8 mouse cellular contexts compared by ENCODE assay signal in the genomic region with DNA sequence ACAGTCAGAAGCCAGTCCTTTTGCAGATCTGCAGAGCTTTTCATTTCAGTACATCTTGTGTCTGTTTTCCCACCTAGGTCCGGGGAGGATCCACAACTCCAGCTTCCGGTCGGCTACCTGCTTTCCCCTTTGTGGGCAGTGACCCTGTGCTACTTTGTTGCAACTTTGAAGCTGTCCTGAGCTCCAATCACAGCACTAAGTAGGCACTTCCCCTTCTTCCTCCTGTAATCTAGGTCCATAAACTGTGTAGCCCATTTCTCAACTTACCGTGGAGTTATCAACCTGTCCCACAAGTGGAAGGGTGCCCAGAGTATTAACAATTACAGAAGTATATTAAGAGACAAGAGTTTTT. TPM values are rescaled to one million over a fixed set of nuclear protein-coding genes. Genes with fewer than 3 reads are reported as not detected.
DNase-seq lines count a peak whose midpoint lies in the region; ATAC-seq and TF ChIP-seq lines count a peak whose summit lies in the region.

No protein-coding gene starts in this region.

- no peak; the same call in 1 of the 2 replicates for ATAC-seq in heart, postnatal 0 days (ENCODE audit: insufficient read depth, low read depth)
- peak; percentile 74 for ATAC-seq in hindbrain, embryonic 15.5 days (ENCODE audit: low FRiP score, low read depth)
- peak; percentile 71; the same call in 1 of the 2 replicates for ATAC-seq in midbrain, embryonic 13.5 days

- H3K4me2 ChIP-seq in heart, postnatal 0 days (ENCODE audit: low read depth, low read length): peak overlapping the region; percentile 51
- peak overlapping the region; percentile 63 for H3K4me2 ChIP-seq in hindbrain, embryonic 15.5 days
- peak overlapping the region; percentile 56 for H3K4me2 ChIP-seq in midbrain, embryonic 13.5 days (replicated peaks)

- no peaks in the 10 kb centered on the region for H3K27me3 ChIP-seq in heart, postnatal 0 days (ENCODE audit: control insufficient read depth, insufficient read depth, low read length)
- H3K27me3 ChIP-seq in hindbrain, embryonic 15.5 days: no peaks in the 10 kb centered on the region
- H3K27me3 ChIP-seq in midbrain, embryonic 13.5 days: no peaks in the 10 kb centered on the region

- intact Hi-C loops in heart, postnatal 10 days (cut with DNase I): loop anchor here (5.0 kb wide), 1 partner anchor 51 kb away; no protein-coding TSS in a partner anchor
- intact Hi-C loops in left cerebral cortex, postnatal 10 days (cut with DNase I): no loop called here

- no peaks in the 10 kb centered on the region for H3K9me3 ChIP-seq in heart, postnatal 0 days (replicated peaks; ENCODE audit: control insufficient read depth, low read length)
- no peaks in the 10 kb centered on the region for H3K9me3 ChIP-seq in hindbrain, embryonic 15.5 days
- H3K9me3 ChIP-seq in midbrain, embryonic 13.5 days: 0 out of 2 replicates have a peak, but pooled peaks cover 4% of the 10 kb centered on the region

- H3K4me1 ChIP-seq in heart, postnatal 0 days (ENCODE audit: control insufficient read depth, insufficient read depth): no peaks in the 10 kb centered on the region; the same call in 1 of the 2 replicates
- H3K4me1 ChIP-seq in bone marrow macrophage, adult 2 months (ENCODE audit: control insufficient read depth, insufficient read depth, low read length): no peaks in the 10 kb centered on the region
- H3K4me1 ChIP-seq in hindbrain, embryonic 15.5 days (replicated peaks): peaks cover 7% of the 10 kb centered on the region; the same call in 1 of the 2 replicates
- peaks cover 3% of the 10 kb centered on the region; the same call in 1 of the 2 replicates for H3K4me1 ChIP-seq in midbrain, embryonic 13.5 days (replicated peaks)

- peak overlapping the region; percentile 61 for H3K27ac ChIP-seq in heart, postnatal 0 days (ENCODE audit: low read depth)
- peak overlapping the region; percentile 53 for H3K27ac ChIP-seq in bone marrow macrophage, adult 2 months (ENCODE audit: insufficient read depth, low read depth, low read length)
- peak overlapping the region; percentile 91 for H3K27ac ChIP-seq in hindbrain, embryonic 15.5 days (replicated peaks)
- H3K27ac ChIP-seq in midbrain, embryonic 13.5 days: peak overlapping the region; percentile 92

- TF ChIP-seq EP300 in heart, postnatal 0 days (IDR thresholded peaks at IDR 0.05; ENCODE audit: low read depth): no peak

- no peaks in the 10 kb centered on the region for H3K36me3 ChIP-seq in heart, postnatal 0 days (replicated peaks; ENCODE audit: control insufficient read depth, insufficient read depth, low read length)
- H3K36me3 ChIP-seq in hindbrain, embryonic 15.5 days: no peaks in the 10 kb centered on the region
- H3K36me3 ChIP-seq in midbrain, embryonic 13.5 days: peaks cover 8% of the 10 kb centered on the region

- 7% methylated on average over 4 of the region's 4 CpGs for WGBS in heart, postnatal 0 days
- 13% methylated on average over 4 of the region's 4 CpGs for WGBS in hindbrain, embryonic 15.5 days
- WGBS in midbrain, embryonic 13.5 days: 15% methylated on average over 4 of the region's 4 CpGs

- peak overlapping the region; percentile 60 for H3K4me3 ChIP-seq in heart, postnatal 0 days (ENCODE audit: low read depth, low read length)
- H3K4me3 ChIP-seq in bone marrow macrophage, adult 2 months (ENCODE audit: insufficient read depth, low read length): peak overlapping the region; percentile 68
- H3K4me3 ChIP-seq in hindbrain, embryonic 15.5 days: peak overlapping the region; percentile 75
- peak overlapping the region; percentile 67 for H3K4me3 ChIP-seq in midbrain, embryonic 13.5 days (replicated peaks)

- no peak for TF ChIP-seq CTCF in heart, postnatal 0 days (IDR thresholded peaks at IDR 0.05; ENCODE audit: low read depth)
- TF ChIP-seq CTCF in bone marrow macrophage, adult 2 months (IDR thresholded peaks at IDR 0.05; ENCODE audit: low read depth, low read length): no peak

- DNase-seq in heart, postnatal 0 days (ENCODE audit: low spot score): no peak
- DNase-seq in heart, postnatal 10 days: no peak
- DNase-seq in yolk sac, embryonic 10.5 days (ENCODE audit: low spot score): no peak
- DNase-seq in right cerebral cortex, postnatal 36 days (ENCODE audit: low spot score in 2 of 2): no peak
- no peak for DNase-seq in left cerebral cortex, postnatal 10 days (ENCODE audit: extremely low spot score in 1 of 2, low spot score in 2 of 2)

- TF ChIP-seq POLR2A in bone marrow macrophage, adult 2 months (IDR thresholded peaks at IDR 0.05; ENCODE audit: borderline replicate concordance, low read depth, low read length): no peak

- H3K9ac ChIP-seq in heart, postnatal 0 days (replicated peaks; ENCODE audit: low read depth, low read length): peak overlapping the region; percentile 53
- peak overlapping the region; percentile 74 for H3K9ac ChIP-seq in hindbrain, embryonic 15.5 days
- peak overlapping the region; percentile 80; the same call in 1 of the 2 replicates for H3K9ac ChIP-seq in midbrain, embryonic 13.5 days (replicated peaks)

RNA-seq across cellular contexts. Expression of gene 3300002I08Rik, which starts 0.3 kb away (rescaled TPM):
- 10.7 TPM in 1 of 2 replicates, not detected in the other for total RNA-seq in heart, postnatal 0 days (2014; rRNA removed; ENCODE audit: low replicate concordance)
- polyA plus RNA-seq in heart, postnatal 0 days (2015; fragmentation: Nextera tagmentation; extraction: Ambion mirVana): 2.9 and 3.6 TPM in 2 replicates
- total RNA-seq in heart, postnatal 10 days (2021): 1 to 10 TPM; 3.2 to 3.9 TPM
- 1.2 and 1.8 TPM in 2 replicates for polyA plus RNA-seq in bone marrow macrophage, adult 2 months (2012; ENCODE audit: insufficient read depth, insufficient read length, missing spikeins)
- 14.7 and 15.3 TPM in 2 replicates for polyA plus RNA-seq in hindbrain, embryonic 15.5 days (2015; fragmentation: Nextera tagmentation; extraction: Ambion mirVana)
- polyA plus RNA-seq in midbrain, embryonic 13.5 days (2015; fragmentation: Nextera tagmentation; extraction: Ambion mirVana): 13.4 and 15.5 TPM in 2 replicates
- total RNA-seq in left cerebral cortex, postnatal 10 days (2021): 10 to 100 TPM in 1 of 2 experiments, 1 to 10 TPM in 1; 8.8 to 10.5 TPM

RNA-seq across cellular contexts. Expression of gene Gm10130, which starts 39.4 kb away (rescaled TPM):
- not detected in 2 replicates for total RNA-seq in heart, postnatal 0 days (2014; rRNA removed; ENCODE audit: low replicate concordance)
- 0.67 and 1.2 TPM in 2 replicates for polyA plus RNA-seq in heart, postnatal 0 days (2015; fragmentation: Nextera tagmentation; extraction: Ambion mirVana)
- 1 to 10 TPM; 1.2 to 1.9 TPM for total RNA-seq in heart, postnatal 10 days (2021)
- polyA plus RNA-seq in bone marrow macrophage, adult 2 months (2012; ENCODE audit: insufficient read depth, insufficient read length, missing spikeins): 2.4 TPM in 1 of 2 replicates, not detected in the other
- polyA plus RNA-seq in hindbrain, embryonic 15.5 days (2015; fragmentation: Nextera tagmentation; extraction: Ambion mirVana): 1.1 and 1.4 TPM in 2 replicates
- polyA plus RNA-seq in midbrain, embryonic 13.5 days (2015; fragmentation: Nextera tagmentation; extraction: Ambion mirVana): 1.5 and 1.6 TPM in 2 replicates
- total RNA-seq in left cerebral cortex, postnatal 10 days (2021): 1 to 10 TPM; 2.6 to 2.7 TPM
